Mouse (Mus musculus): ENCODE measurements around the gene Atp8a2.

- TF ChIP-seq TAL1 (IDR thresholded peaks at IDR 0.05; ENCODE audit: low read length) (no peak), GATA1 (IDR thresholded peaks at IDR 0.05; ENCODE audit: low read length) (no peak)
Measured at GRCm38 (mm10) chr14:60026647-60027046, 170.3 kb downstream of the Atp8a2 start.
